Mouse (Mus musculus): ENCODE results near the gene Gtf3c1.

Gene Gtf3c1

GRCm38 (mm10) chr7:125707186-125707585 lies 394 bp downstream of the Gtf3c1 start:
- no peak for DNase-seq (ENCODE audit: low read depth, low spot score)

GRCm38 (mm10) chr7:125702791-125703190 lies 4.8 kb downstream of the Gtf3c1 start:
- DNase-seq (ENCODE audit: low read depth, low spot score) = no peak

- no peak for DNase-seq (ENCODE audit: low read depth, low spot score)
Observed at GRCm38 (mm10) chr7:125694056-125694455, 13.5 kb downstream of the Gtf3c1 start.

GRCm38 (mm10) chr7:125690516-125690915 lies 17.1 kb downstream of the Gtf3c1 start:
- DNase-seq (ENCODE audit: low read depth, low spot score) = no peak

GRCm38 (mm10) chr7:125679936-125680335 lies 27.6 kb downstream of the Gtf3c1 start:
- no peak for DNase-seq (ENCODE audit: low read depth, low spot score)

GRCm38 (mm10) chr7:125678756-125679155 lies 28.8 kb downstream of the Gtf3c1 start:
- no peak for DNase-seq (ENCODE audit: low read depth, low spot score)

GRCm38 (mm10) chr7:125674916-125675315 lies 32.7 kb downstream of the Gtf3c1 start:
- DNase-seq (ENCODE audit: low read depth, low spot score) = peak; percentile 35

GRCm38 (mm10) chr7:125671396-125671795 lies 36.2 kb downstream of the Gtf3c1 start:
- DNase-seq (ENCODE audit: low read depth, low spot score) = no peak

GRCm38 (mm10) chr7:125670865-125671264 lies 36.7 kb downstream of the Gtf3c1 start:
- DNase-seq (ENCODE audit: low read depth, low spot score) = no peak

GRCm38 (mm10) chr7:125663654-125664053 lies 43.9 kb downstream of the Gtf3c1 start:
- DNase-seq (ENCODE audit: low read depth, low spot score) = no peak

GRCm38 (mm10) chr7:125657511-125657910 lies 50.1 kb downstream of the Gtf3c1 start:
- DNase-seq (ENCODE audit: low read depth, low spot score) = no peak

GRCm38 (mm10) chr7:125649013-125649412 lies 58.6 kb downstream of the Gtf3c1 start:
- no peak for DNase-seq (ENCODE audit: low read depth, low spot score)

- no peak for DNase-seq (ENCODE audit: low read depth, low spot score)
Observed at GRCm38 (mm10) chr7:125645413-125645812, 62.2 kb downstream of the Gtf3c1 start.

- DNase-seq (ENCODE audit: low read depth, low spot score) = no peak
Observed at GRCm38 (mm10) chr7:125643880-125644279, 63.7 kb downstream of the Gtf3c1 start.

GRCm38 (mm10) chr7:125638870-125639386 lies 68.7 kb downstream of the Gtf3c1 start:
- DNase-seq (ENCODE audit: low read depth, low spot score) = peak; percentile 45

- DNase-seq (ENCODE audit: low read depth, low spot score) = no peak
Observed at GRCm38 (mm10) chr7:125638376-125638775, 69.2 kb downstream of the Gtf3c1 start.

- no peak for DNase-seq (ENCODE audit: low read depth, low spot score)
Observed at GRCm38 (mm10) chr7:125637220-125638140, 70.1 kb downstream of the Gtf3c1 start.

GRCm38 (mm10) chr7:125630989-125631388 lies 76.6 kb downstream of the Gtf3c1 start:
- no peak for DNase-seq (ENCODE audit: low read depth, low spot score)

- no peak for DNase-seq (ENCODE audit: low read depth, low spot score)
Observed at GRCm38 (mm10) chr7:125630317-125630716, 77.3 kb downstream of the Gtf3c1 start.

- DNase-seq (ENCODE audit: low read depth, low spot score) = no peak
Observed at GRCm38 (mm10) chr7:125625829-125626228, 81.8 kb downstream of the Gtf3c1 start.

- DNase-seq (ENCODE audit: low read depth, low spot score) = no peak
Observed at GRCm38 (mm10) chr7:125625219-125625618, 82.4 kb downstream of the Gtf3c1 start.

- DNase-seq (ENCODE audit: low read depth, low spot score) = no peak
Observed at GRCm38 (mm10) chr7:125622741-125623685, 84.6 kb downstream of the Gtf3c1 start.
